Mouse (Mus musculus): ENCODE data around the gene Slc16a9. TPM values are rescaled to one million over a fixed set of nuclear protein-coding genes. Genes with fewer than 3 reads are reported as not detected.
A peak's percentile ranks its signal among the peaks of the same experiment; 100 is the strongest.
"Not testable (repeated sequence)": the region's sequence is repeated elsewhere in the genome, so short reads cannot be mapped to it uniquely, and the experiment has no call there.

Gene Slc16a9
- polyA plus RNA-seq, 1 experiment from 2014 or later = 3.8 TPM

GRCm38 (mm10) chr10:70204505-70205399, 40.1 kb upstream of the Slc16a9 start, which contains the start of gene Mrln:
Mrln (plus strand) TSS chr10:70204664.
- H3K27me3 ChIP-seq (replicated peaks; ENCODE audit: control insufficient read depth, insufficient read depth, low read length) = no peaks in the 10 kb centered on the region
- 58% methylated on average over 17 of the region's 17 CpGs for WGBS
- no peak within 1 kb of the TSS for H3K4me2 ChIP-seq (ENCODE audit: low read length)
- no peaks in the 10 kb centered on the region; the same call in 1 of the 2 replicates for H3K4me1 ChIP-seq (ENCODE audit: control insufficient read depth, insufficient read depth, low read depth, low read length)
- no peak for ATAC-seq
- no peak within 1 kb of the TSS for H3K9ac ChIP-seq (ENCODE audit: low read depth, low read length)
- H3K27ac ChIP-seq (ENCODE audit: low read depth, low read length) = no peak within 1 kb of the TSS
- no peaks in the 10 kb centered on the region for H3K9me3 ChIP-seq (ENCODE audit: control insufficient read depth, low read length)
- no peak within 1 kb of the TSS for H3K4me3 ChIP-seq (ENCODE audit: low read length)
- no peaks in the 10 kb centered on the region for H3K36me3 ChIP-seq (ENCODE audit: control insufficient read depth, insufficient read depth, low read length)

DNA sequence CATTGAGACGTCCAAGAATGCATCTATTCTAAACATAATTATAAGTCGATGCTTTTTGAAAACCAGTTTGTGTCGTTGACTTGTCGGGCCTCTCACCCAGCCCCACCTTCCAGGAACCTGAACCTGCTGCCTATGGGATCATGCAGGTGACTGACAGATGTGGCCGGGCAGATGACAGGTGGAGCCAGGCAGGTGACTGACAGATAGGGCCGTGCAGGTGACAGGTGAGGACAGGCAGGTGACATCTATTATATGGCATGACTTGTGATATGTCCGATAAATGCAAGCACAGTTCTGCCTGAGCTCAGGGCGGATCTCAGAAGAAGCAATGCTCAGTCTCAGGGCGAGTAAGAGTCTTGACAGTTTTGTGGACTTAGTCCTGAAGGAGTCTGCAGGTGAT, 33.6 kb upstream of the Slc16a9 start:
- H3K27ac ChIP-seq (ENCODE audit: low read depth, low read length) = no peak overlapping the region
- H3K4me2 ChIP-seq (ENCODE audit: low read length) = no peak overlapping the region

GRCm38 (mm10) chr10:70220971-70221370, 23.9 kb upstream of the Slc16a9 start:
- H3K36me3 ChIP-seq (ENCODE audit: control insufficient read depth, insufficient read depth, low read length) = no peaks in the 10 kb centered on the region
- H3K9me3 ChIP-seq (ENCODE audit: control insufficient read depth, low read length) = no peaks in the 10 kb centered on the region
- H3K4me3 ChIP-seq (ENCODE audit: low read length) = no peak overlapping the region
- 65% methylated on average over 5 of the region's 5 CpGs for WGBS
- no peak for ATAC-seq
- H3K9ac ChIP-seq (ENCODE audit: low read depth, low read length) = no peak overlapping the region
- no peak overlapping the region for H3K27ac ChIP-seq (ENCODE audit: low read depth, low read length)
- H3K4me2 ChIP-seq (ENCODE audit: low read length) = no peak overlapping the region
- H3K27me3 ChIP-seq (replicated peaks; ENCODE audit: control insufficient read depth, insufficient read depth, low read length) = no peaks in the 10 kb centered on the region
- H3K4me1 ChIP-seq (ENCODE audit: control insufficient read depth, insufficient read depth, low read depth, low read length) = no peaks in the 10 kb centered on the region

More for the DNA sequence above, 33.6 kb upstream of the Slc16a9 start:
- Histone ChIP-seq H3K27me3 (replicated peaks; ENCODE audit: control insufficient read depth, insufficient read depth, low read length) (no peaks in the 10 kb centered on the region), H3K9ac (ENCODE audit: low read depth, low read length) (no peak overlapping the region), H3K36me3 (ENCODE audit: control insufficient read depth, insufficient read depth, low read length) (no peaks in the 10 kb centered on the region), H3K4me1 (ENCODE audit: control insufficient read depth, insufficient read depth, low read depth, low read length) (no peaks in the 10 kb centered on the region), H3K4me3 (ENCODE audit: low read length) (no peak overlapping the region), H3K9me3 (ENCODE audit: control insufficient read depth, low read length) (no peaks in the 10 kb centered on the region)
- ATAC-seq = no peak
- 88% methylated on average over 9 of the region's 9 CpGs for WGBS

- not testable (repeated sequence) for H3K4me2 ChIP-seq (ENCODE audit: low read length); H3K4me3 ChIP-seq (ENCODE audit: low read length); H3K27me3 ChIP-seq (replicated peaks; ENCODE audit: control insufficient read depth, insufficient read depth, low read length); H3K27ac ChIP-seq (ENCODE audit: low read depth, low read length); H3K36me3 ChIP-seq (ENCODE audit: control insufficient read depth, insufficient read depth, low read length); ATAC-seq; H3K4me1 ChIP-seq (ENCODE audit: control insufficient read depth, insufficient read depth, low read depth, low read length); H3K9me3 ChIP-seq (ENCODE audit: control insufficient read depth, low read length); H3K9ac ChIP-seq (ENCODE audit: low read depth, low read length)
- 96% methylated on average over 8 of the region's 8 CpGs for WGBS
Observed at GRCm38 (mm10) chr10:70222231-70222630, 22.7 kb upstream of the Slc16a9 start.

DNA sequence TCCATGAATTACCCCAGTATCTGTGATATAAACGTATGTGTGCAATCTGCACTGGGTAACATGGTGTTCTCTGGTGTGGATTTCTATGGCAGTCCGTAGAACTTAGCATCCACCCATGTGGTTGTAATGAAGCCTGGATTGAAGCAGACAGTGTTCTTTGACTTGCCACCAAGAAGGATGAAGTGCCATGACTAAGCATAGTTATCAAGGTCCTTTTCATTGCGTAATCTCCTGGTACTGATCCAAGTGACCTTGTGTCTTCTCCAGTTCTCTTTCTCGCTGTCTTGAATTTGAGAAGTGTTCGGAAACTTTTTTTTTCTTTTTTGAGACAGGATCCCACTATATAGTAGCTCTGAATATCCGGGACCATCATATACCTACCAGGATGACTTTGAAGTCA, 20.3 kb upstream of the Slc16a9 start:
- 92% methylated on average over 6 of the region's 6 CpGs for WGBS
- no peak for ATAC-seq
- Histone ChIP-seq H3K4me1 (ENCODE audit: control insufficient read depth, insufficient read depth, low read depth, low read length) (no peaks in the 10 kb centered on the region), H3K36me3 (ENCODE audit: control insufficient read depth, insufficient read depth, low read length) (no peaks in the 10 kb centered on the region), H3K9ac (ENCODE audit: low read depth, low read length) (no peak overlapping the region), H3K27me3 (replicated peaks; ENCODE audit: control insufficient read depth, insufficient read depth, low read length) (no peaks in the 10 kb centered on the region), H3K9me3 (ENCODE audit: control insufficient read depth, low read length) (no peaks in the 10 kb centered on the region), H3K4me3 (ENCODE audit: low read length) (no peak overlapping the region), H3K27ac (ENCODE audit: low read depth, low read length) (no peak overlapping the region), H3K4me2 (ENCODE audit: low read length) (no peak overlapping the region)

GRCm38 (mm10) chr10:70225760-70226159, 19.1 kb upstream of the Slc16a9 start:
- WGBS = 73% methylated on average over 6 of the region's 6 CpGs
- H3K36me3 ChIP-seq (ENCODE audit: control insufficient read depth, insufficient read depth, low read length) = no peaks in the 10 kb centered on the region
- no peak overlapping the region for H3K9ac ChIP-seq (ENCODE audit: low read depth, low read length)
- H3K4me3 ChIP-seq (ENCODE audit: low read length) = no peak overlapping the region
- no peaks in the 10 kb centered on the region for H3K9me3 ChIP-seq (ENCODE audit: control insufficient read depth, low read length)
- no peak overlapping the region for H3K4me2 ChIP-seq (ENCODE audit: low read length)
- no peaks in the 10 kb centered on the region for H3K27me3 ChIP-seq (replicated peaks; ENCODE audit: control insufficient read depth, insufficient read depth, low read length)
- no peaks in the 10 kb centered on the region for H3K4me1 ChIP-seq (ENCODE audit: control insufficient read depth, insufficient read depth, low read depth, low read length)
- H3K27ac ChIP-seq (ENCODE audit: low read depth, low read length) = no peak overlapping the region
- ATAC-seq = 0 out of 2 replicates have a peak, but pooled peaks have one; percentile 24

- no peak for ATAC-seq
- Histone ChIP-seq H3K27ac (ENCODE audit: low read depth, low read length) (no peak overlapping the region), H3K9ac (ENCODE audit: low read depth, low read length) (no peak overlapping the region), H3K27me3 (replicated peaks; ENCODE audit: control insufficient read depth, insufficient read depth, low read length) (no peaks in the 10 kb centered on the region), H3K4me2 (ENCODE audit: low read length) (no peak overlapping the region), H3K9me3 (ENCODE audit: control insufficient read depth, low read length) (no peaks in the 10 kb centered on the region), H3K4me3 (ENCODE audit: low read length) (no peak overlapping the region), H3K36me3 (ENCODE audit: control insufficient read depth, insufficient read depth, low read length) (no peaks in the 10 kb centered on the region), H3K4me1 (ENCODE audit: control insufficient read depth, insufficient read depth, low read depth, low read length) (no peaks in the 10 kb centered on the region)
Observed at GRCm38 (mm10) chr10:70226608-70227007, 18.3 kb upstream of the Slc16a9 start.

GRCm38 (mm10) chr10:70230352-70230751, 14.5 kb upstream of the Slc16a9 start:
- Histone ChIP-seq H3K27ac (ENCODE audit: low read depth, low read length) (no peak overlapping the region), H3K4me2 (ENCODE audit: low read length) (no peak overlapping the region), H3K9me3 (ENCODE audit: control insufficient read depth, low read length) (no peaks in the 10 kb centered on the region), H3K36me3 (ENCODE audit: control insufficient read depth, insufficient read depth, low read length) (no peaks in the 10 kb centered on the region), H3K27me3 (replicated peaks; ENCODE audit: control insufficient read depth, insufficient read depth, low read length) (no peaks in the 10 kb centered on the region), H3K4me3 (ENCODE audit: low read length) (no peak overlapping the region), H3K4me1 (ENCODE audit: control insufficient read depth, insufficient read depth, low read depth, low read length) (no peaks in the 10 kb centered on the region), H3K9ac (ENCODE audit: low read depth, low read length) (no peak overlapping the region)
- WGBS = 84% methylated on average over 6 of the region's 6 CpGs
- ATAC-seq = no peak

DNA sequence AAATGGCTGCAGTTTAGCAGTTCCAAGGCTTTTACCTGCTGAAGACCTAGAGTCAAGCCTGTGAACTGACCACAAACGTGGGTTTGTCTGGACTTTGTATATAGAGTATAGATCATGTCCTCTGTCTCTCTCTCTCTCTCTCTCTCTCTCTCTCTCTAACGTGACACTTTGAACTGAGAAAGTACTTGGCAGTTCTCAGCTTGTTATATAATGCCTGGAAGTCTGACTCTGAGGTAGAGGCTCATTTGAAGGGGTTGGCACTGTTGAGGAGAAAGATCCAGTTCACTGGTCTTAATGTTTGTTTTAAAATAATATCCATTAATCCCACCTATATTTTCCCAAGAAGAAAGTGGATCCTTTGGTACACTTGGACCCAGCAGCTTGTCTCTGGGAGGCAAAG, 7.0 kb upstream of the Slc16a9 start:
- Histone ChIP-seq H3K9me3 (ENCODE audit: control insufficient read depth, low read length) (no peaks in the 10 kb centered on the region), H3K27ac (ENCODE audit: low read depth, low read length) (no peak overlapping the region), H3K4me1 (ENCODE audit: control insufficient read depth, insufficient read depth, low read depth, low read length) (no peaks in the 10 kb centered on the region), H3K4me2 (ENCODE audit: low read length) (no peak overlapping the region), H3K4me3 (ENCODE audit: low read length) (no peak overlapping the region), H3K36me3 (ENCODE audit: control insufficient read depth, insufficient read depth, low read length) (no peaks in the 10 kb centered on the region), H3K9ac (ENCODE audit: low read depth, low read length) (no peak overlapping the region), H3K27me3 (replicated peaks; ENCODE audit: control insufficient read depth, insufficient read depth, low read length) (no peaks in the 10 kb centered on the region)
- 72% methylated on average over 2 of the region's 2 CpGs for WGBS
- no peak for ATAC-seq
